Mouse (Mus musculus): ENCODE results near the gene Tbl3. TPM values are rescaled to one million over a fixed set of nuclear protein-coding genes. Genes with fewer than 3 reads are reported as not detected.

The Tbl3 gene
- polyA plus RNA-seq, 1 experiment from 2014 or later: 67.8 TPM

DNA sequence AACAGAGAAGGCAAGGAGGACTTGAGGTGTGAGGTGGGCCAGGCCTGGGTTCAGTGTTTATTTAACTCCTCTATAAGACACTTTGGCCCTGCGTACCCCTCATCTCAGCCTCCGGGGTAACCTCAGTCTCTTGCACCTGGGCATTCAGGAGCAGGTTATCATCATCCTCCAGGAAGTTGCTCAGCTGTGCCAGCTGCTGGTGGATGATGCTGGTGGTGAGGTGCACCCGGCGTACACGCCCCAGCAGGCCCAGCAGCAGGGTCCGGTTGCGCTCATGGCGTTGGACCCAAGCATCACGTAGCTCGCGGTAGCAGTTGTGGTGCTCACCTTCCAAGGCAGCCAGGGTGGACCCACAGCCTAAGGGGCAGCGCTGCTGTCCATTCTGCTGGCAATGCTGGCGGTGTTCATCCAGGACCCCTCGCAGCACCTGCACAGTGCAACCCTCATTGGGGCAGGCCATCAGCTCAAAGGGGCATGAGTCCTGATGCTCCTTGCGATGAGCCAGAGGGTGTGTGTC lies 8.8 kb upstream of the Tbl3 start:
- WGBS: 93% methylated on average over 15 of the region's 15 CpGs

DNA sequence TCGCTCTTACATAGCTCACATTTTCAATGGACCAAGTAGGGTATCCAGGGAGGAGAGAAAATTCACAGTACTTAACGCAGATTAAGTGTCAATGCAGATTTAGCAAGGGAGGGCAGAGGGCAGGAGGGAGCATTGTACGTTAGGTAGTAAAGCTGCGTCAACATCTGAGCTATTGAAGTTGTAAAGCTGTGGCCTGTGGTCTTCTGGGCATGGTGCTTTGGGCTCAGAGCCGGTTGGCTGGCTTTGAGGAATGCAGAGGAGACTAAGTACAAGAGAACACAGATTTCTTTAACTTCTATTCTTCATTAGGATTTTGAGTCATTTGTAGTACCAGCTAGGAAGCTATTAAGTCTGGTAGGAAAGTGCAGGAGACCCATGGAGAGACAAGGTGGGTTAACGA lies 8.1 kb upstream of the Tbl3 start:
- ATAC-seq (ENCODE audit: insufficient number of reproducible peaks, insufficient read depth, low FRiP score, low read depth): no peak
- 81% methylated on average over 6 of the region's 6 CpGs for WGBS
- H3K4me1 ChIP-seq (ENCODE audit: control insufficient read depth, insufficient read depth, low read length): no peaks in the 10 kb centered on the region

More for the DNA sequence above, 8.8 kb upstream of the Tbl3 start:
- H3K4me1 ChIP-seq (ENCODE audit: control insufficient read depth, insufficient read depth, low read length): 0 out of 2 replicates have a peak, but pooled peaks cover under 1% of the 10 kb centered on the region
- H3K27ac ChIP-seq (ENCODE audit: low read length): no peak overlapping the region
- H3K36me3 ChIP-seq (ENCODE audit: control insufficient read depth, insufficient read depth, low read length): peaks cover 1% of the 10 kb centered on the region
- H3K4me2 ChIP-seq (replicated peaks; ENCODE audit: low read depth, low read length): no peak overlapping the region
- no peak overlapping the region for H3K4me3 ChIP-seq (ENCODE audit: low read depth, low read length)
- H3K27me3 ChIP-seq (ENCODE audit: control insufficient read depth, insufficient read depth, low read length): no peaks in the 10 kb centered on the region
- no peak for ATAC-seq (ENCODE audit: insufficient number of reproducible peaks, insufficient read depth, low FRiP score, low read depth)
- no peak overlapping the region for H3K9ac ChIP-seq (replicated peaks; ENCODE audit: low read depth, low read length)
- H3K9me3 ChIP-seq (ENCODE audit: control insufficient read depth, low read depth, low read length): no peaks in the 10 kb centered on the region

DNA sequence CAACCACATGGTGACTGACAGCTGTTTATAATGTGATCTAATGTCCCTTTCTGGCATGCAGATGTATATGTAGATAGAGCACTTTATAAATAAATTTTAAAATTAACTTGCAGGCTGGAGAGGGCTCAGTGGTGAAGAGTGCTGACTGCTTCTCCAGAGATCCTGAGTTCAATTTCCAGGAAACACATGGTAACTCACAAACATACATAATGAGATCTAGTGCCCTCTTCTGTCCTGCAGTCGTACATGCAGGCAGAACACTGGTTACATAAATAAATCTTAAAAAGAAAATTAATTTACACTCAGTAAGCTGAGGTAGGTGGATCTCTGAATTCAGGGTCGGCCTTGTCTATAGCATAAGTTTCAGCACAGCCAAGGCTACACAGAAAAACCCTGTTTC lies 1.2 kb upstream of the Tbl3 start:
- WGBS: 36% methylated on average over 2 of the region's 2 CpGs
- Histone ChIP-seq H3K9me3 (ENCODE audit: control insufficient read depth, low read depth, low read length) (no peaks in the 10 kb centered on the region), H3K9ac (replicated peaks; ENCODE audit: low read depth, low read length) (no peak overlapping the region), H3K4me1 (ENCODE audit: control insufficient read depth, insufficient read depth, low read length) (no peaks in the 10 kb centered on the region), H3K36me3 (ENCODE audit: control insufficient read depth, insufficient read depth, low read length) (peaks cover 13% of the 10 kb centered on the region), H3K4me2 (replicated peaks; ENCODE audit: low read depth, low read length) (no peak overlapping the region), H3K27ac (ENCODE audit: low read length) (no peak overlapping the region), H3K27me3 (ENCODE audit: control insufficient read depth, insufficient read depth, low read length) (no peaks in the 10 kb centered on the region), H3K4me3 (ENCODE audit: low read depth, low read length) (no peak overlapping the region)
- ATAC-seq (ENCODE audit: insufficient number of reproducible peaks, insufficient read depth, low FRiP score, low read depth): no peak

More for the DNA sequence above, 8.1 kb upstream of the Tbl3 start:
- Histone ChIP-seq H3K36me3 (ENCODE audit: control insufficient read depth, insufficient read depth, low read length) (no peaks in the 10 kb centered on the region; the same call in none of the 2 replicates), H3K27me3 (ENCODE audit: control insufficient read depth, insufficient read depth, low read length) (no peaks in the 10 kb centered on the region), H3K9me3 (ENCODE audit: control insufficient read depth, low read depth, low read length) (no peaks in the 10 kb centered on the region), H3K9ac (replicated peaks; ENCODE audit: low read depth, low read length) (no peak overlapping the region), H3K4me3 (ENCODE audit: low read depth, low read length) (no peak overlapping the region), H3K27ac (ENCODE audit: low read length) (no peak overlapping the region), H3K4me2 (replicated peaks; ENCODE audit: low read depth, low read length) (no peak overlapping the region)

DNA sequence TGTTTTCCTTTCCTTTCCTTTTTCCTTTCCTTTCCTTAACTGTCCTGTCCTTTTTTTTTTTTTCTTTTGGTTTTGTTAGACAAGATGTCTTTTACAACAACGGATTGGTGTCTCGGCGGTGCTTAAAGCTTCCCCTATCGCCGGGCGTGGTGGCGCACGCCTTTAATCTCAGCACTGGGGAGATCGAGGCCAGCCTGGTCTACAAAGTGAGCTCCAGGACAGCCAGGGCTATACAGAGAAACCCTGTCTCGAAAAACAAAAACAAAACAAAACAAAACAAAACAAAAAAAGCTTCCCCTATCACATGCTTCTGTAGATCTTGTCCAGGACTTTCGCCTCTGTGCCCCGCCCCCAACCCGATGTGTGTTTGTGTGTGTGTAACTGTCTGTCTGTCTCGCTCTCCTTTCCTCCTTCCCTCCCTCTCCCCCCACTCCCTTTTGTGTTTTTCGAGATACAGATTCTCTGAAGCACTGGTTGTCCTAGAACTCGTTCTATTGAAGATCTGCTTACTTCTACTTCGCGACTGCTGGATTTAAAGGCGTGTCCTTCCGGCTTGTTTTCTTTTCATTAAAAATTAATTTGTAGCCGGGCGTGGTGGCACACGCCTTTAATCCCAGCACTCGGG lies 453 bp upstream of the Tbl3 start:
- H3K9ac ChIP-seq (replicated peaks; ENCODE audit: low read depth, low read length): peak overlapping the region; percentile 49; the same call in 1 of the 2 replicates
- H3K27me3 ChIP-seq (ENCODE audit: control insufficient read depth, insufficient read depth, low read length): no peaks in the 10 kb centered on the region
- 5% methylated on average over 24 of the region's 24 CpGs for WGBS
- H3K4me1 ChIP-seq (ENCODE audit: control insufficient read depth, insufficient read depth, low read length): no peaks in the 10 kb centered on the region
- peaks cover 15% of the 10 kb centered on the region for H3K36me3 ChIP-seq (ENCODE audit: control insufficient read depth, insufficient read depth, low read length)
- no peak for ATAC-seq (ENCODE audit: insufficient number of reproducible peaks, insufficient read depth, low FRiP score, low read depth)
- H3K27ac ChIP-seq (ENCODE audit: low read length): peak overlapping the region; percentile 68; the same call in 1 of the 2 replicates
- H3K4me2 ChIP-seq (replicated peaks; ENCODE audit: low read depth, low read length): peak overlapping the region; percentile 78
- H3K9me3 ChIP-seq (ENCODE audit: control insufficient read depth, low read depth, low read length): no peaks in the 10 kb centered on the region
- H3K4me3 ChIP-seq (ENCODE audit: low read depth, low read length): peak overlapping the region; percentile 61

DNA sequence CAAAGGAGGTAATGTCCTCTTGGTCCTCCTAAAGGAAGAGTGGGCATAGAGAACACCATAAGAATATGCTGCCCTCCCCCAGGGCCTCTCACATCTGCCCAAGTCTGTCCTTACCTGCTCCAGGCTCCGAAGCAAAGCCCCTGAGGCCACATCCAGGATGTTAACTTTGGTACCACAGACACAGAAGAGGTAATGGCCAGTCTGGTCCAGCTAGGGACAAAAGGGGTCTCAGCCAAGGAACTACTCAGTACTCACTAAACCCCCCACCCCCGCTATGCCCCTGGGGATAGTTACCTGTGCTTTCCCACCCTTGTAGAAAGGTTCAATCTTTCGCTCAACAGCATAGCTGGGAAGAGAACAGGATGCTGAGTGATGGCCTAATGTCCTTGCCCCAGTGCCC lies 1.6 kb downstream of the Tbl3 start:
- H3K4me3 ChIP-seq (ENCODE audit: low read depth, low read length): no peak overlapping the region
- H3K4me2 ChIP-seq (replicated peaks; ENCODE audit: low read depth, low read length): no peak overlapping the region
- no peaks in the 10 kb centered on the region for H3K27me3 ChIP-seq (ENCODE audit: control insufficient read depth, insufficient read depth, low read length)
- 92% methylated on average over 3 of the region's 3 CpGs for WGBS
- no peaks in the 10 kb centered on the region for H3K4me1 ChIP-seq (ENCODE audit: control insufficient read depth, insufficient read depth, low read length)
- H3K9ac ChIP-seq (replicated peaks; ENCODE audit: low read depth, low read length): no peak overlapping the region
- no peak for ATAC-seq (ENCODE audit: insufficient number of reproducible peaks, insufficient read depth, low FRiP score, low read depth)
- H3K27ac ChIP-seq (ENCODE audit: low read length): no peak overlapping the region
- H3K36me3 ChIP-seq (ENCODE audit: control insufficient read depth, insufficient read depth, low read length): peaks cover 35% of the 10 kb centered on the region
- H3K9me3 ChIP-seq (ENCODE audit: control insufficient read depth, low read depth, low read length): no peaks in the 10 kb centered on the region

DNA sequence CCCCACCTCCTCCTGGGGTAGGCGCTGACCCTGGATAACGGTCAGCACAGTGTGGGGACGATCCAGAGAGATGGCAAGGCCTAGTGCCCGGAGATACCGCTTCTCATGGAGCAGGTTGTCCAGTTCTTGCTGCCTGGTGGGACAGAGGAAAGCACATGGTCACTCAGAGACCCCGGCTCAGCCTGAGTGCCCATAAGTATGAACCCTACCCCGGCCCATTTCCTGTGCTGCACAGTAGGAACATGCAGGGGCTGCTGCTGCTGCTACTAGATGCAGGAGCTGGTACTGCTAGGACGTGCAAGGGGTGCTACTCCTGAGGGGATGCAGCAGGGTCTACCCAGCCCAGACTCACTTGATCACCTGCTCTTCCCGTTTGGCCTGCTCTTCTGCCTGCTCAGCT lies 6.2 kb downstream of the Tbl3 start:
- Histone ChIP-seq H3K36me3 (ENCODE audit: control insufficient read depth, insufficient read depth, low read length) (peaks cover 49% of the 10 kb centered on the region), H3K9me3 (ENCODE audit: control insufficient read depth, low read depth, low read length) (no peaks in the 10 kb centered on the region), H3K27ac (ENCODE audit: low read length) (no peak overlapping the region), H3K4me2 (replicated peaks; ENCODE audit: low read depth, low read length) (no peak overlapping the region), H3K4me3 (ENCODE audit: low read depth, low read length) (no peak overlapping the region), H3K27me3 (ENCODE audit: control insufficient read depth, insufficient read depth, low read length) (no peaks in the 10 kb centered on the region), H3K4me1 (ENCODE audit: control insufficient read depth, insufficient read depth, low read length) (peaks cover 20% of the 10 kb centered on the region), H3K9ac (replicated peaks; ENCODE audit: low read depth, low read length) (no peak overlapping the region)
- no peak for ATAC-seq (ENCODE audit: insufficient number of reproducible peaks, insufficient read depth, low FRiP score, low read depth)
- WGBS: 91% methylated on average over 9 of the region's 9 CpGs

DNA sequence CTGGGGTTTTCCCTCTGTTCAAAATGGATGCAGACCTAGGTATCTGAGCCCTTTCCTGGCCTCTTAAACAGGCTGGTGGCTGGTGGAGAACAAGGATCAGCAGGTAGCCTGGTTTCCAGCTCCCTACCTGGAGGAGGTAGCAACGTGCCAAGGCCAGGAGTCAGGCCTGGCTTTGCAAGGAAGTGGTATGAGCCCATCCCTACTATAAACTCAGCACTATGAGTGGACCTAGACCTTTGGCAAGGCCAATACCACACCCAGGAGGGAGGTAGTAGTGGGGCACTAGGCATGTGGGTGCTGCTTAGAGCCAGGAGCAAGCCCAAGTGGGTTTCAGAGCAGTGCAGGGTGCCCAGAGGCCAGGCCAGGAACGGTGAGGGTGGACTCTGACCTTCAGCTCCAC lies 8.0 kb downstream of the Tbl3 start:
- no peaks in the 10 kb centered on the region for H3K27me3 ChIP-seq (ENCODE audit: control insufficient read depth, insufficient read depth, low read length)
- H3K27ac ChIP-seq (ENCODE audit: low read length): no peak overlapping the region
- H3K4me3 ChIP-seq (ENCODE audit: low read depth, low read length): no peak overlapping the region
- no peak overlapping the region for H3K4me2 ChIP-seq (replicated peaks; ENCODE audit: low read depth, low read length)
- WGBS: 76% methylated on average over 2 of the region's 2 CpGs
- no peak overlapping the region for H3K9ac ChIP-seq (replicated peaks; ENCODE audit: low read depth, low read length)
- no peaks in the 10 kb centered on the region for H3K9me3 ChIP-seq (ENCODE audit: control insufficient read depth, low read depth, low read length)
- no peak for ATAC-seq (ENCODE audit: insufficient number of reproducible peaks, insufficient read depth, low FRiP score, low read depth)
- H3K4me1 ChIP-seq (ENCODE audit: control insufficient read depth, insufficient read depth, low read length): peaks cover 24% of the 10 kb centered on the region
- H3K36me3 ChIP-seq (ENCODE audit: control insufficient read depth, insufficient read depth, low read length): peaks cover 43% of the 10 kb centered on the region

DNA sequence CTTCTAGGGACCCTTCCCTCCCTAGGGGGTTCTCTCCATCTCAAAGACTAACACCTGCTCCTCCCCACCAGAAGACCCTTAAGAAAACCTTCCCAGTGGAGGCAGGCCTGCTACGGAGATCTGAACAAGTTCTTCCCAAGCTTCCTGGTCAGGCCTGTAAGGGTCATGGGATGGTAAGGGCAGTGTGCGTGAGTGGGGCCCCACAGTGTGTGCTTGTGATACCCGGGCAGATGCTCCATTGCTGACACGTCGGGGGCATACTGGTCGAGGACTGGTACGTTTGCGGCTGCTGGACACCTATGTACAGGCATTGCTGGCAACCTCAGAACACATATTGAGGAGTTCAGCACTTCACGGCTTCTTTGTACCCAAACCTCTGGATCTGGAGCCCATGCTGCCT lies 8.7 kb downstream of the Tbl3 start:
- no peak overlapping the region for H3K27ac ChIP-seq (ENCODE audit: low read length)
- no peak overlapping the region for H3K9ac ChIP-seq (replicated peaks; ENCODE audit: low read depth, low read length)
- H3K4me2 ChIP-seq (replicated peaks; ENCODE audit: low read depth, low read length): no peak overlapping the region

DNA sequence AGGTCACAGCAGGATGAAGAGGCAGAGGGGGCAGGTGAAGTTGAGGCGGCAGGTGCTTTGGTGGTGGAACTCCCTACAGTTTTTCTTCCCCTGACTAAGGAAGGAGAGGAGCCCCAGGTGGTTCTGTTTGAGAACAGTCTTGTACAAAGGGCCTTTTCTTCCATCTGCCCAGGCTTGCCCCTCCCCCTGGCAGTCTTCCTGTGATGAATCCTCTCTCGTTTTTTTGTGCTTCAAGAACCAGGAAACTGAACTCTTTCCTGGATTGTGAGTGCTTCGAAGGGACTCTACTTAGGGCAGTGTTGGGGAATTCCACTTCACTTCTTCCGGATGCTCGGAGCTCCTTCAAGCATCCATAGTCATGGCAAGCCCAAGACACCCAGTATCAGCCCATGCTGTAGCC lies 9.5 kb downstream of the Tbl3 start:
- WGBS: 25% methylated on average over 5 of the region's 5 CpGs
- no peak overlapping the region for H3K4me2 ChIP-seq (replicated peaks; ENCODE audit: low read depth, low read length)
- no peaks in the 10 kb centered on the region for H3K27me3 ChIP-seq (ENCODE audit: control insufficient read depth, insufficient read depth, low read length)
- H3K4me1 ChIP-seq (ENCODE audit: control insufficient read depth, insufficient read depth, low read length): peaks cover 24% of the 10 kb centered on the region
- peaks cover 39% of the 10 kb centered on the region for H3K36me3 ChIP-seq (ENCODE audit: control insufficient read depth, insufficient read depth, low read length)
- H3K9me3 ChIP-seq (ENCODE audit: control insufficient read depth, low read depth, low read length): no peaks in the 10 kb centered on the region
- ATAC-seq (ENCODE audit: insufficient number of reproducible peaks, insufficient read depth, low FRiP score, low read depth): no peak
- H3K9ac ChIP-seq (replicated peaks; ENCODE audit: low read depth, low read length): no peak overlapping the region
- no peak overlapping the region for H3K27ac ChIP-seq (ENCODE audit: low read length)
- H3K4me3 ChIP-seq (ENCODE audit: low read depth, low read length): no peak overlapping the region

More for the DNA sequence above, 8.7 kb downstream of the Tbl3 start:
- 73% methylated on average over 9 of the region's 9 CpGs for WGBS
- H3K27me3 ChIP-seq (ENCODE audit: control insufficient read depth, insufficient read depth, low read length): no peaks in the 10 kb centered on the region
- H3K4me3 ChIP-seq (ENCODE audit: low read depth, low read length): no peak overlapping the region
- H3K9me3 ChIP-seq (ENCODE audit: control insufficient read depth, low read depth, low read length): no peaks in the 10 kb centered on the region
- H3K4me1 ChIP-seq (ENCODE audit: control insufficient read depth, insufficient read depth, low read length): peaks cover 24% of the 10 kb centered on the region
- peaks cover 37% of the 10 kb centered on the region for H3K36me3 ChIP-seq (ENCODE audit: control insufficient read depth, insufficient read depth, low read length)
- ATAC-seq (ENCODE audit: insufficient number of reproducible peaks, insufficient read depth, low FRiP score, low read depth): no peak
